Mouse (Mus musculus) heart, embryonic 11.5 days (tissue): Measurements from ENCODE around the gene Csad. TPM values are rescaled to one million over a fixed set of nuclear protein-coding genes. Genes with fewer than 3 reads are reported as not detected.

Experiments used
- ATAC-seq: fragments of 200-750 bp; cut with Nextera tagmentation; replicated peaks from 2 replicates; pipeline ENCODE4 v1.8.0; 2017; ENCODE audit warnings: moderate library complexity; ENCODE audit not compliant: insufficient number of reproducible peaks, low FRiP score, low TSS enrichment
- H3K27ac ChIP-seq: fragments of 300-500 bp; sonication (generic); 2 replicates; pipeline ENCODE4 v1.5.1; 2014; ENCODE audit warnings: mild to moderate bottlenecking, low read depth, low read length
- H3K27me3 ChIP-seq: fragments of 300-500 bp; sonication (generic); 2 replicates; pipeline ENCODE4 v1.6.1; 2014; ENCODE audit warnings: mild to moderate bottlenecking, low read length, mixed read lengths; ENCODE audit not compliant: control insufficient read depth, insufficient read depth
- H3K36me3 ChIP-seq: fragments of 300-500 bp; sonication (generic); 2 replicates; pipeline ENCODE4 v1.6.1; 2014; ENCODE audit warnings: mild to moderate bottlenecking, low read length, moderate library complexity, mixed read lengths; ENCODE audit not compliant: control insufficient read depth, insufficient read depth
- H3K4me1 ChIP-seq: fragments of 300-500 bp; sonication (generic); 2 replicates; pipeline ENCODE4 v1.6.1; 2014; ENCODE audit warnings: low read length; ENCODE audit not compliant: control insufficient read depth, insufficient read depth
- H3K4me2 ChIP-seq: fragments of 300-500 bp; sonication (generic); 2 replicates; pipeline ENCODE4 v1.6.1; 2014; ENCODE audit warnings: mild to moderate bottlenecking, moderate library complexity
- H3K4me3 ChIP-seq: fragments of 300-500 bp; sonication (generic); 2 replicates; pipeline ENCODE4 v1.5.1; 2014; ENCODE audit warnings: low read depth, low read length
- H3K9ac ChIP-seq: fragments of 300-500 bp; sonication (generic); 2 replicates; pipeline ENCODE4 v1.6.1; 2014; ENCODE audit warnings: mild to moderate bottlenecking, low read depth, low read length, moderate library complexity
- H3K9me3 ChIP-seq: fragments of 300-500 bp; sonication (generic); replicated peaks from 2 replicates; pipeline ENCODE4 v1.6.1; 2016; ENCODE audit warnings: low read length; ENCODE audit not compliant: control insufficient read depth
- WGBS: fragments of 180-500 bp; shearing (Covaris S2); extraction: QIAGEN DNeasy Blood & Tissue Kit; methylation state at CpG from one replicate; pipeline ENCODE4 v1.1.7; 2014; ENCODE audit not compliant: insufficient replicate concordance; 5-methylcytosine and 5-hydroxymethylcytosine counted together
- polyA plus RNA-seq: library from polyadenylated mRNA; unstranded; fragments of >200 nt; fragmentation: Nextera tagmentation; extraction: Ambion mirVana; gene quantifications from 2 replicates; pipeline ENCODE4 v1.2.1, GENCODE M21; 2014

The Csad gene
- polyA plus RNA-seq, 1 experiment from 2014 or later = 33.4 TPM

DNA sequence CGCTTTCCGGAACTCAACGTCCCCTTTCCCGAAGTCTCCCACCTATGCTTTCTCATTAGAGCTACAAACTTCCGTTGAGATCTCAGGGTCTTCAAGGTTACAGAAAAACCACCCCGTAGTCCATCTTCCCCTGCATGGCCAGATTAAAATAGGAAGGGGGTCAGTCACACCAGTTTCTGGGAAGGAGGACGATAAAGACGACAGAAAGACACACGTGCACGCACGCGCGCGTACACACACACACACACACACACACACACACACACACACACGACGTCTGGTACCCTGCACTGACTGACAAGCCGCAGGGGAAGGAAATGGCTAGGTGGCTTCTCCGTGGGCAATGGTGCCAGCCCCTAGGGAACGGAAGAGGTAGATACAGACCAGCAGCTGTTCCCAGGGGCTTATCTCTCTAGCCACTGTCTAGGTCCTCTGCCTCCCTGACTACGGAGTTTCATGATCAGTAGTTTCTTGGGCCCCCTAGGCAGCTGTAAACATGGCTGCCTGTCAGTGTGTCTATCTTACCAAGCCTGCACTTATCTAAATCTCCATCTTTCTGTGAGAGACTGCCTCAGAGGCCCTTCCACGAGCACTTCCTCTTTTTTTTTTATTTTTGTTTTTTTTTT is 20.6 kb upstream of the Csad start:
- Histone ChIP-seq H3K36me3 (no peaks in the 10 kb centered on the region), H3K4me2 (peak overlapping the region; percentile 97), H3K9me3 (no peaks in the 10 kb centered on the region), H3K27me3 (peaks cover 24% of the 10 kb centered on the region), H3K4me3 (peak overlapping the region; percentile 47), H3K27ac (no peak overlapping the region), H3K4me1 (peaks cover 4% of the 10 kb centered on the region; the same call in 1 of the 2 replicates), H3K9ac (peak overlapping the region; percentile 67)
- WGBS = 12% methylated on average over 21 of the region's 21 CpGs
- no peak for ATAC-seq

DNA sequence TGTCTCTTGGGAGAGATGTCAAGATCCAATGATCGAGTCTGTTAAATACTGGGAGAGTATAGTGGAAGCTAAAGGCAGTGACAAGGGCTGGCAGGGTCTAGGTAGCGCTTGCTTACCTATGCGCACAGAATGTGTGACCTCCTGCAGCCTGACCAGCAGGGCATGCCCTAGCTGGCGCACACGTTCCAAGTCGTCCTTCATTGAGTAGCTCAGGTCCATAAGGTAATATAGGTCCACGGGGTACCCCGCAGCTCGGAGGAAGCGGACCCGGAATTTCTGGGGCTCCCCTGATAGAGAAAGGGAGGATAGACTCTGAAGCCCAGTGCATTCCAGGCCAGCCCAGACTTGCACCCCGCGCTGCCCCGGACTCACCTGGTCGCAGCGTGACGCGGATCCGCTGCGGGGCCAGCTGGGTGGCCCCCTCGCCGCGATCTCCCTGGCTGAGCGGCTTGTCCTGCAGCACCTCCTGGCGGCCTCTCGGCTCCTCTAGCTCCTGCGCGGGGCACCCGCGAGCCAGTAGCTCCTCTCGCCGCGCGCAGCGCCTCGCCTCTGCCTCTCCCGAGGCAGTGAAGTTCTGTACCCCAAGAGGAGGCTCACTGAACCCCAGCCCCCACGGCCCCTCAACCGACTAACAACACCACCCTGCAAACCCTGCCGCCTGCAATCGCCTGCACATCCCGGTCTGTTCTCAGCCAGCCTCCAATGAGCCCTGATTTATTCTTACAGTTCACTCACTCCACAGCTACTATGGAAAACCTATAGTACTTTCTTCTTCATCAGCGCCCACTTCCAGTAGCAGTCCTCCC is 19.9 kb upstream of the Csad start:
- H3K4me3 ChIP-seq = peak overlapping the region; percentile 47
- peaks cover 24% of the 10 kb centered on the region for H3K27me3 ChIP-seq
- WGBS = 4% methylated on average over 43 of the region's 43 CpGs
- H3K9me3 ChIP-seq = no peaks in the 10 kb centered on the region
- H3K9ac ChIP-seq = peak overlapping the region; percentile 67
- H3K36me3 ChIP-seq = no peaks in the 10 kb centered on the region
- H3K4me2 ChIP-seq = peak overlapping the region; percentile 97
- no peak overlapping the region for H3K27ac ChIP-seq
- H3K4me1 ChIP-seq = peaks cover 4% of the 10 kb centered on the region; the same call in 1 of the 2 replicates
- peak; percentile 67; the same call in 1 of the 2 replicates for ATAC-seq

DNA sequence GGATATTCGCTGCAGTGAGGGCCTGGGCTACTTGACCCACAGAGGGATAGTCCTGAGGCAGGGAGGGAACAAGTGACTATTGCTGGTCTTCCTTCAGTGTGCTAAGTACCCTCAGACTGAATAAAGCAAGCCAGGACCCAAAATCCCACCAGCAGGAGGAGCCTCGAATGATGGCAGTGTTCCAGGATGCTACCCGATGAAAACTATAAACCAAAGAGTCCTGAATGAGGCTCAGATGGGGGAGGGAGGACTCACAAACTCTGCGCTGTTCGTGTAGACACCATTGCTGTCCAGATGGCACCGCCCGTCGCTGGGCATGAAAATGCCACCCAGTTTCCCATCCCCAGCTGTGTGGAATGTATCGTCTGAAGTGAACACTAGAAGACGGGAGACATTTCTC is 17.9 kb upstream of the Csad start:
- Histone ChIP-seq H3K4me2 (no peak overlapping the region), H3K9ac (no peak overlapping the region), H3K27ac (no peak overlapping the region), H3K4me3 (no peak overlapping the region), H3K4me1 (peaks cover 4% of the 10 kb centered on the region; the same call in 1 of the 2 replicates), H3K27me3 (peaks cover 24% of the 10 kb centered on the region), H3K36me3 (no peaks in the 10 kb centered on the region), H3K9me3 (no peaks in the 10 kb centered on the region)
- 62% methylated on average over 10 of the region's 10 CpGs for WGBS
- no peak for ATAC-seq

DNA sequence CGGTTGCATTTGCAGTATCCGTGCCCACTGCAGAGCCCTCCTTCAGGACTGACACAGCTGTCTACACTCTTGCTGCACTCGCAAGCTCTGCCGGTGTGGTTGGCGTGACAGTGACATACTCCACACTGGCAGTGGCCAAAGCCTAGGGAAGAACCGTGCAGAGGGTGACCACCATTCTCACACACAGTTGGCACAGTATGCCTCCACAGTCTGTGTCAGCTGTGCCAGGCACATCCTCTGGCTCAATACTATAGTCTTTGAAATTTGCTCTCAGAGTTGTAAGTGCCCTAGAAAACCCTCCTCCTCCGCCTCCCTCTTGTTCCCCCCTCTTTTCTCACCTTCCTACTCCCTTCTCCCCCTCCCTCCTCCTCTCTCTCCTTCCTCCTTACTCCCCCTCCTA is 12.8 kb upstream of the Csad start:
- Histone ChIP-seq H3K9me3 (no peaks in the 10 kb centered on the region), H3K9ac (no peak overlapping the region)
- 72% methylated on average over 7 of the region's 7 CpGs for WGBS

DNA sequence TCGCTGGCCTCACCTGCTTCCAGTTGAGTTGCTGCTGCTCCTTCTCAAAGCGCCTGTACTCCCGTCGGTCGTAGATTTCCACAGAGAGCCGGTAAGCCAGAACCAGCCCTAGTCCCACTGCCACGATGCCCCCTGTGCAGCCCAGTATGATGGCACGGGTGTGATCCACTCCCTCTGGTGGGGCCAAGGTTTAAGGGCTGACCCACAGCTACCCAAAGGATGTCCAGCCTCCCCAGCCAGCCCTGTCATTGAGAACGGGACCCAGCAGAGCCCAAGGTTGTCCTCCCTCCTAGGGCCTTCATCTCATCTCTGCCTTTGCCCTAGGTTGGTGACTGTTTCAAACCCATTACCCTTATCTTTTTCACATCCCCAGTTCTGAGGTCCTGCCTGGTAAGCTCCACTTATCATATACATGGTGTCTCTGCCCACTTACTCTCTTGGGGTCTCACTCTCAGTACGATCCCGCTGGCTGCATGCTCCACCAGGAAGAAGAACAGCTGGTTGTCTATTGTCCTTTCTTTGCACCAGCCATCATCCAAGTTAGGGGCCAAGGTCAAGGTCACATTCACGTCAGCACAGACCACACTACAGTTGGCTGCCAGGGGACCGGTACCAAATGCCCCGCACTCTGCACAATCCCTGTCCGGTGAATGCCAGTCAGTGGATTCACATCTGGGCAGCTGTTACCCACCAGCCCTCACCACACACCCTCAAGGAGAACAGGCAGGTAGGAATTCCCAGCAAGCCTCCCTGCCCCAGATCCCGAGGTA is 12.1 kb upstream of the Csad start:
- Histone ChIP-seq H3K9me3 (no peaks in the 10 kb centered on the region), H3K36me3 (peaks cover 5% of the 10 kb centered on the region), H3K27ac (no peak overlapping the region), H3K27me3 (no peaks in the 10 kb centered on the region), H3K4me3 (no peak overlapping the region), H3K4me2 (no peak overlapping the region), H3K9ac (0 out of 2 replicates have a peak overlapping the region, but pooled peaks have one; percentile 2), H3K4me1 (peaks cover 3% of the 10 kb centered on the region; the same call in 1 of the 2 replicates)
- 86% methylated on average over 16 of the region's 16 CpGs for WGBS
- ATAC-seq = no peak

More for the DNA sequence above, 12.8 kb upstream of the Csad start:
- ATAC-seq = no peak
- H3K36me3 ChIP-seq = peaks cover 5% of the 10 kb centered on the region
- peaks cover 5% of the 10 kb centered on the region for H3K27me3 ChIP-seq
- peaks cover 3% of the 10 kb centered on the region; the same call in 1 of the 2 replicates for H3K4me1 ChIP-seq
- no peak overlapping the region for H3K27ac ChIP-seq
- no peak overlapping the region for H3K4me2 ChIP-seq
- H3K4me3 ChIP-seq = no peak overlapping the region

DNA sequence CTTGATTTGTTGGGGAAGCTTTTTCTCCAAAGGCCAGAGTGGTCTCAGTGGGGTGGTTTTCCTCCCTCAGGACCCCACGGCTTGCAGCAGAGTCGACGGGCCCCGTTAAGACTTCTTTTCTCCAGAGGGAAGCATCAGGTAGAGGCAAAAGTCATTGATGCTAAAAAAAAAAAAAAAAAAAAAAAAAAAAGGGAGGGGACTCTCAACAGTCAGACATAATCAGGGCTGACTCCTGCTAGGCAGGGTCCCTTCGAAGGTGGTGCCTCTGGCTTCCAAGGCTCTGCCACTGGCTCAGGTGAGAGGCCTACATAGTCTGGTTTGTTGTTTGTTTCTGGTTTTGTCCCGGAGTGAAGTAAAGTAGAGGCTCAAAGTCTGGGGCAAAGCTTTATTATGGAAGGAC is 11.1 kb upstream of the Csad start:
- 68% methylated on average over 6 of the region's 6 CpGs for WGBS
- H3K36me3 ChIP-seq = peaks cover 9% of the 10 kb centered on the region
- ATAC-seq = no peak

DNA sequence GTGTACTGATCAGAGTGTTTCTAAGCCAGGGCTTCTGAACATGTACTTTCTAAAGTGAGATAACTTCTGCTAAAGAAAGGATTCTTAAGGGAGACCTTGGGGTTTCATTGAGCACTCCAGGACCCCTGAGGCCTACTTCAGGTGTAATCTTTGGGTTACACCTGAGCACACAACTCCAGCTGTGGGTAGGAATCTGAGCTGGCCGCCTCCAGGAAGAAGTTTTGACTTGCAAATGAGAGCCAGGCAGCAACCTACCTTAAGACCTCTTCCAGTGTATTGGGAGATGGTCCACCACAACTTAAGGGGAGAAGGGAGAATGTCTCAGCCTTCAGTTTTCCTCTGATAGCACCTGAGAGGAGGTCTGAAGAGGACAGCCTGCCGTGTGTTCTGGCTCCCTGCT is 9.6 kb upstream of the Csad start:
- H3K27me3 ChIP-seq = no peaks in the 10 kb centered on the region
- no peak for ATAC-seq
- H3K27ac ChIP-seq = no peak overlapping the region
- peaks cover 3% of the 10 kb centered on the region; the same call in 1 of the 2 replicates for H3K4me1 ChIP-seq
- H3K9me3 ChIP-seq = no peaks in the 10 kb centered on the region
- H3K4me3 ChIP-seq = no peak overlapping the region
- H3K4me2 ChIP-seq = no peak overlapping the region
- WGBS = 37% methylated on average over 2 of the region's 2 CpGs
- H3K9ac ChIP-seq = no peak overlapping the region
- peaks cover 12% of the 10 kb centered on the region for H3K36me3 ChIP-seq

More for the DNA sequence above, 11.1 kb upstream of the Csad start:
- no peak overlapping the region for H3K9ac ChIP-seq
- H3K4me2 ChIP-seq = no peak overlapping the region
- no peaks in the 10 kb centered on the region for H3K27me3 ChIP-seq
- no peaks in the 10 kb centered on the region for H3K9me3 ChIP-seq
- H3K27ac ChIP-seq = no peak overlapping the region
- H3K4me3 ChIP-seq = no peak overlapping the region
- H3K4me1 ChIP-seq = peaks cover 3% of the 10 kb centered on the region; the same call in 1 of the 2 replicates

DNA sequence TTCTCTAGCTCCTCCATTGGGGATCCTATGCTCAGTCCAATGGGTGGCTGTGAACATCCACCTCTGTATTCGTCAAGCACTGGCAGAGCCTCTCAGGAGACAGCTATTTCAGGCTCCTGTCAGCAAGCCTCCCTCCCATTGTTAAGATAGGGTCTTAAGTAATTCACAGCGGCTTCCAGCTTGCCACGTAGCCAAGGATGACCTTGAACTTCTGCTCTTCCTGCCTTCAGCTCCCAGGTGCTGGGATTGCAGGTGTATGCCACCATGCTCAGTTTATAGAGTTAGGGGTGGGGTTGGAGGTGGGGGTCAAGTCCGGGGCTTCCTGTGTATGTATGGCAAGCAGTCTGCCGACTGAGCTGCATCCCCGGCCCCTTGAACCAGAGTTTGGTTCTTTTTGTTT is 7.4 kb upstream of the Csad start:
- Histone ChIP-seq H3K27ac (no peak overlapping the region), H3K9me3 (no peaks in the 10 kb centered on the region), H3K9ac (no peak overlapping the region), H3K4me1 (no peaks in the 10 kb centered on the region), H3K27me3 (no peaks in the 10 kb centered on the region), H3K4me2 (no peak overlapping the region), H3K4me3 (no peak overlapping the region), H3K36me3 (peaks cover 23% of the 10 kb centered on the region)
- WGBS = 67% methylated on average over 6 of the region's 6 CpGs
- ATAC-seq = no peak
